ENCODE assay signal across 9 mouse cellular contexts in the genomic region with DNA sequence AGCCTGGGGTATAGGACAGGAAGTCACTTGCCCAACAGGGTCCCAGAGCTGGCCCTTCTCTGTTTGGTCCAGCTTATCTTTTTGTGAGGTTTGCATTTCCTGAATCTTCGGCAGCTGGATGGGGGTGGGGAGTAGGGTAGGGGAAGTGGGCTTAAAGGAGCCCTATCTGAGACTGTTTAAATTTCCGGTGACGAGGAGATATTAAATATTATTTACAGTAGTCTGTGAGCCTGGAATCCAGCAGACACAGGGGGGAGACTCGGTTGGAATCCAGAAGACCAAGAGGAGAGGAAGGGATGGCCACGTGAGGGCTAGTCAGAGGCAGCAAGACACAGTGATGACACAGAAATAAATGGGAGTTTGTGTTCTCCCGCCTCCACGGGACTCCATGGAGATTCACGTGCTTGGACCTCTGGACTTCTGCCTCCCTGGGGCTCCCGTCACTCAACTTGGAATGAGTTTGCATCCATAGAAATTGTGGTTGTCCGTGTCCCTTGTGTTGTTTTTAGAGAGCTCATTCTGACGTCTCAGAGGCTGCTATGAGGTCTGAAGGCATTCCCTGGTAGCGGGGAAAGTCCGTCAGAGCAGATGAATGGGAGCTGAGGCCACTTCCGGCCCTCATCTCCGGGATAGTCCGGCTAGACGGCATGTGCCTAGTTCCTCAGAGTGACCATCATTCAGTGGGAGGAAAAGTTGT.
DNase-seq lines count a peak whose midpoint lies in the region; ATAC-seq and TF ChIP-seq lines count a peak whose summit lies in the region.
"Had no signal": no experiment of that assay in that cellular context is flagged by ENCODE, and none has a peak within 500 bp of the region (broad histone marks: within the 10 kb centered on the region; RNA-seq: fewer than 3 reads in every experiment).

No protein-coding gene starts in this region.

- H3K27me3 ChIP-seq in midbrain, embryonic 12.5 days = no peaks in the 10 kb centered on the region
- no peaks in the 10 kb centered on the region for H3K27me3 ChIP-seq in midbrain, embryonic 14.5 days (ENCODE audit: control insufficient read depth, insufficient read depth, low read length)
- no peaks in the 10 kb centered on the region for H3K27me3 ChIP-seq in heart, postnatal 0 days (ENCODE audit: control insufficient read depth, insufficient read depth, low read length)
- H3K27me3 ChIP-seq in limb, embryonic 15.5 days = no peaks in the 10 kb centered on the region
- no peaks in the 10 kb centered on the region for H3K27me3 ChIP-seq in stomach, embryonic 14.5 days (ENCODE audit: control insufficient read depth, insufficient read depth, low read length)

- H3K27ac ChIP-seq in midbrain, embryonic 12.5 days (replicated peaks) = peak overlapping the region; percentile 22; the same call in 1 of the 2 replicates
- H3K27ac ChIP-seq in midbrain, embryonic 14.5 days (replicated peaks; ENCODE audit: low read depth, low read length) = no peak overlapping the region
- H3K27ac ChIP-seq in heart, postnatal 0 days (ENCODE audit: low read depth) = peak overlapping the region; percentile 74
- H3K27ac ChIP-seq in limb, embryonic 15.5 days = peak overlapping the region; percentile 43
- peak overlapping the region; percentile 53; the same call in 1 of the 2 replicates for H3K27ac ChIP-seq in stomach, embryonic 14.5 days (ENCODE audit: low read length)

- no peak for DNase-seq in midbrain, embryonic 14.5 days
- no peak for DNase-seq in heart, postnatal 0 days (ENCODE audit: low spot score)
- DNase-seq in layer of hippocampus, postnatal 10 days (ENCODE audit: low spot score in 2 of 2) = no peak
- DNase-seq in cerebellum, postnatal 36 days = no peak
- DNase-seq in urinary bladder, postnatal 36 days (ENCODE audit: low spot score in 2 of 2) = no peak
- DNase-seq: right cerebral cortex, postnatal 4 days had no signal

- no peak for TF ChIP-seq CTCF in heart, postnatal 0 days (IDR thresholded peaks at IDR 0.05; ENCODE audit: low read depth)

- no peak for ATAC-seq in midbrain, embryonic 12.5 days (ENCODE audit: low FRiP score, low read depth)
- ATAC-seq in midbrain, embryonic 14.5 days (ENCODE audit: low FRiP score, low TSS enrichment) = no peak
- ATAC-seq in heart, postnatal 0 days (ENCODE audit: insufficient read depth, low read depth) = peak; percentile 36; the same call in 1 of the 2 replicates
- ATAC-seq in limb, embryonic 15.5 days (ENCODE audit: insufficient number of reproducible peaks, low FRiP score, low TSS enrichment, low read depth) = no peak
- ATAC-seq in stomach, embryonic 14.5 days (ENCODE audit: insufficient number of reproducible peaks, insufficient read depth, low FRiP score, low read depth) = peak; percentile 20; the same call in 1 of the 2 replicates

- no peak for TF ChIP-seq EP300 in heart, postnatal 0 days (IDR thresholded peaks at IDR 0.05; ENCODE audit: low read depth)

- no peaks in the 10 kb centered on the region for H3K9me3 ChIP-seq in midbrain, embryonic 12.5 days
- no peaks in the 10 kb centered on the region for H3K9me3 ChIP-seq in midbrain, embryonic 14.5 days (ENCODE audit: control insufficient read depth, low read length)
- H3K9me3 ChIP-seq in heart, postnatal 0 days (replicated peaks; ENCODE audit: control insufficient read depth, low read length) = no peaks in the 10 kb centered on the region
- no peaks in the 10 kb centered on the region for H3K9me3 ChIP-seq in limb, embryonic 15.5 days
- no peaks in the 10 kb centered on the region for H3K9me3 ChIP-seq in stomach, embryonic 14.5 days (ENCODE audit: control insufficient read depth, low read depth, low read length)

- 74% methylated on average over 17 of the region's 17 CpGs for WGBS in midbrain, embryonic 12.5 days
- 76% methylated on average over 17 of the region's 17 CpGs for WGBS in midbrain, embryonic 14.5 days
- WGBS in heart, postnatal 0 days = 46% methylated on average over 17 of the region's 17 CpGs
- 66% methylated on average over 17 of the region's 17 CpGs for WGBS in limb, embryonic 15.5 days
- WGBS in stomach, embryonic 14.5 days = 37% methylated on average over 17 of the region's 17 CpGs

- no peak overlapping the region for H3K4me2 ChIP-seq in midbrain, embryonic 12.5 days (replicated peaks)
- no peak overlapping the region for H3K4me2 ChIP-seq in midbrain, embryonic 14.5 days (ENCODE audit: low read length)
- peak overlapping the region; percentile 39 for H3K4me2 ChIP-seq in heart, postnatal 0 days (ENCODE audit: low read depth, low read length)
- no peak overlapping the region for H3K4me2 ChIP-seq in limb, embryonic 15.5 days
- H3K4me2 ChIP-seq in stomach, embryonic 14.5 days (replicated peaks; ENCODE audit: low read depth, low read length) = 0 out of 2 replicates have a peak overlapping the region, but pooled peaks have one; percentile 10

- H3K4me1 ChIP-seq in midbrain, embryonic 12.5 days = peaks cover 18% of the 10 kb centered on the region
- H3K4me1 ChIP-seq in midbrain, embryonic 14.5 days (ENCODE audit: control insufficient read depth, insufficient read depth, low read length) = peaks cover 18% of the 10 kb centered on the region
- peaks cover 23% of the 10 kb centered on the region; the same call in 1 of the 2 replicates for H3K4me1 ChIP-seq in heart, postnatal 0 days (ENCODE audit: control insufficient read depth, insufficient read depth)
- peaks cover 31% of the 10 kb centered on the region for H3K4me1 ChIP-seq in limb, embryonic 15.5 days
- peaks cover 37% of the 10 kb centered on the region for H3K4me1 ChIP-seq in stomach, embryonic 14.5 days (ENCODE audit: control insufficient read depth, insufficient read depth, low read length)

- no peak overlapping the region for H3K9ac ChIP-seq in midbrain, embryonic 12.5 days (replicated peaks)
- H3K9ac ChIP-seq in midbrain, embryonic 14.5 days (replicated peaks; ENCODE audit: low read length) = no peak overlapping the region
- H3K9ac ChIP-seq in heart, postnatal 0 days (replicated peaks; ENCODE audit: low read depth, low read length) = no peak overlapping the region
- H3K9ac ChIP-seq in limb, embryonic 15.5 days = no peak overlapping the region
- H3K9ac ChIP-seq in stomach, embryonic 14.5 days (replicated peaks; ENCODE audit: low read depth, low read length) = no peak overlapping the region

- H3K4me3 ChIP-seq in midbrain, embryonic 12.5 days = no peak overlapping the region
- H3K4me3 ChIP-seq in midbrain, embryonic 14.5 days (replicated peaks; ENCODE audit: low read depth, low read length) = no peak overlapping the region
- no peak overlapping the region for H3K4me3 ChIP-seq in heart, postnatal 0 days (ENCODE audit: low read depth, low read length)
- no peak overlapping the region for H3K4me3 ChIP-seq in limb, embryonic 15.5 days
- no peak overlapping the region for H3K4me3 ChIP-seq in stomach, embryonic 14.5 days (ENCODE audit: low read depth, low read length)

- H3K36me3 ChIP-seq in midbrain, embryonic 12.5 days = no peaks in the 10 kb centered on the region
- H3K36me3 ChIP-seq in midbrain, embryonic 14.5 days (ENCODE audit: control insufficient read depth, insufficient read depth, low read length) = no peaks in the 10 kb centered on the region
- no peaks in the 10 kb centered on the region for H3K36me3 ChIP-seq in heart, postnatal 0 days (replicated peaks; ENCODE audit: control insufficient read depth, insufficient read depth, low read length)
- peaks cover 7% of the 10 kb centered on the region; the same call in 1 of the 2 replicates for H3K36me3 ChIP-seq in limb, embryonic 15.5 days
- 0 out of 2 replicates have a peak, but pooled peaks cover 3% of the 10 kb centered on the region for H3K36me3 ChIP-seq in stomach, embryonic 14.5 days (ENCODE audit: control insufficient read depth, insufficient read depth, low read length)

Comparison
In these comparisons a context has a peak if more than half of its experiments do, and no peak if none do; other contexts are left out.
1. ATAC-seq: peak in heart, postnatal 0 days (single experiment) and stomach, embryonic 14.5 days (single experiment); none in midbrain, embryonic 12.5 days (single experiment), midbrain, embryonic 14.5 days (single experiment) and limb, embryonic 15.5 days (single experiment).
2. H3K4me2 ChIP-seq: peak in heart, postnatal 0 days (single experiment) and stomach, embryonic 14.5 days (single experiment); none in midbrain, embryonic 12.5 days (single experiment), midbrain, embryonic 14.5 days (single experiment) and limb, embryonic 15.5 days (single experiment).